Mouse (Mus musculus): ENCODE results near the gene Rpl18a.

DNA sequence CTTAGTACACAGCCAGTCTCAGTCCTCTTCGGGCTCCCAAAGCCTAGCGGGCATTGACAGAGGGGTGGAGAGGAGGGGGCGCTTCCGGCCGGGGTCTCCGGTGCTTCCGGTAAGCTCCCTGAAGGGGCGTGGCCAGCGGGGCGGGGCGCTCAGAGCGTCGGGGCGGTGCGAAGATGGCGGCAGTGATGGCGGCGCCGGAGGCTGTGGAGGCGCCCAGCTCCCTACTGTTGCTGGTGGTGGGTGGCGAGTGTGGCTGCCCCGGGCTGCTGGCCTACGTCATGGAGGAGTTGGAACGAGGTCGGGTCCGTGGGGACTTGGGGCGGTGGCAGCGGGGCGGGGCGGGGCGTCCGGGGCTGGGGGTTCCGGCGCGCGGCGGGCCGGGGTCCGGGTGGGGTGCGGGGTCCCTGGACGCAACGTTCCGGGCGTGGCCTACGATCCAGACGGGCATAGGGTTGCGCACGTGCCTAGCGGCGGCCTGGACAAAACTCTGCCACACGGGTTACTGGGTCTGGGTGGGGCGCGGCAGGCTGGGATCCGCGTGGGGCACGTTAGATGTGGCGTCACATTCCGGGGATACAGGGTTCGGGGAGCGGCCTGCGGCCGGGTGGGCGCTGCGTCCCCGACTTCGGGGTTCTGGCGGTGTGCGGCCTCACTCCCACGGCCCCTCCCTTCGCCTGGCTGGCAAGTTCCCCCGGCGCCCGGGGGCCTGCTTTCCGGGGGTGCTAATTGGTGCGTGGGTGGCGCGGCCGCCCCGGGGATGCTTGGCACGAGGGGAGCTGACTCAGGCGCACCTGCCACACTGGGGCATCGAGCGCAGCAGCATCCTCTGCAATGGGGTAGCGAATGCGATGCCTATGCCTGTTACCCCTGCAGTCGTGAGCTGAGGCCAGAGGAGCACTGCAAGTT, 8.9 kb upstream of the Rpl18a start, which contains the start of gene Map1s:
- no peak for TF ChIP-seq MAX (IDR thresholded peaks at IDR 0.05; ENCODE audit: low read depth)
- TF ChIP-seq POLR2A (IDR thresholded peaks at IDR 0.05; ENCODE audit: insufficient read length, low read depth) = peak; percentile 89
- TF ChIP-seq E2F4 (IDR thresholded peaks at IDR 0.05; ENCODE audit: insufficient read depth) = no peak
- TF ChIP-seq USF1 (IDR thresholded peaks at IDR 0.05; ENCODE audit: low read depth) = no peak
- TF ChIP-seq MYOD1 (IDR thresholded peaks at IDR 0.05; ENCODE audit: control insufficient read depth in 1 of 3, insufficient read length in 2 of 3, low read depth in 2 of 3) = peak in 2 of 3 experiments; percentile 93 to 95
- peak; percentile 27 for TF ChIP-seq REST (IDR thresholded peaks at IDR 0.05; ENCODE audit: insufficient read depth, insufficient read length)
- no peak for TF ChIP-seq TCF12 (IDR thresholded peaks at IDR 0.05; ENCODE audit: insufficient read depth, poor library complexity, severe bottlenecking)
- no peak for TF ChIP-seq TCF3 (IDR thresholded peaks at IDR 0.05; ENCODE audit: insufficient read length, low read depth)
- TF ChIP-seq POLR2AphosphoS2 (IDR thresholded peaks at IDR 0.05; ENCODE audit: insufficient read length, low read depth) = peak; percentile 84
- TF ChIP-seq CEBPB (IDR thresholded peaks at IDR 0.05; ENCODE audit: insufficient read depth, poor library complexity, severe bottlenecking) = no peak
